Mouse (Mus musculus) myocyte (in vitro differentiated cells): ENCODE data around the gene Gm11127.
"Not testable (repeated sequence)": the region's sequence is repeated elsewhere in the genome, so short reads cannot be mapped to it uniquely, and the experiment has no call there.

Experiments used
- CEBPB ChIP-seq: IDR thresholded peaks from 2 replicates; pipeline ENCODE4 v1.6.1; 2011; ENCODE audit warnings: mild to moderate bottlenecking, moderate library complexity; ENCODE audit not compliant: poor library complexity, insufficient read depth, severe bottlenecking
- E2F4 ChIP-seq: IDR thresholded peaks from one replicate; pipeline ENCODE4 v1.6.1; 2011; ENCODE audit warnings: mild to moderate bottlenecking, control low read depth, moderate library complexity; ENCODE audit not compliant: insufficient read depth
- MAX ChIP-seq: IDR thresholded peaks from one replicate; pipeline ENCODE4 v1.6.1; 2011; ENCODE audit warnings: low read depth, mild to moderate bottlenecking, control low read depth
- MYOD1 ChIP-seq, 3 experiments: IDR thresholded peaks; one replicate each; pipeline ENCODE4 v1.6.1; 2011; ENCODE audit warnings: control low read depth in 2 of 3, low read depth in 2 of 3, mild to moderate bottlenecking in 2 of 3, moderate library complexity in 1 of 3; ENCODE audit not compliant: insufficient read length in 2 of 3, control insufficient read depth in 1 of 3
- MYOG ChIP-seq, 3 experiments: IDR thresholded peaks; one replicate each; pipeline ENCODE4 v1.6.1; 2011; ENCODE audit warnings: control low read depth in 2 of 3, low read depth in 2 of 3, mild to moderate bottlenecking in 2 of 3; ENCODE audit not compliant: insufficient read length in 2 of 3, control insufficient read depth in 1 of 3, insufficient read depth in 1 of 3
- POLR2A ChIP-seq: IDR thresholded peaks from one replicate; pipeline ENCODE4 v1.6.1; 2011; ENCODE audit warnings: low read depth, mild to moderate bottlenecking, control low read depth, moderate library complexity; ENCODE audit not compliant: insufficient read length
- POLR2AphosphoS2 ChIP-seq: IDR thresholded peaks from one replicate; pipeline ENCODE4 v1.6.1; 2011; ENCODE audit warnings: low read depth, control low read depth; ENCODE audit not compliant: insufficient read length
- REST ChIP-seq: IDR thresholded peaks from one replicate; pipeline ENCODE4 v1.6.1; 2011; ENCODE audit warnings: mild to moderate bottlenecking, control low read depth, moderate library complexity; ENCODE audit not compliant: insufficient read depth, insufficient read length
- SRF ChIP-seq: IDR thresholded peaks from one replicate; pipeline ENCODE4 v1.6.1; 2011; ENCODE audit warnings: low read depth; ENCODE audit not compliant: control insufficient read depth, insufficient read length
- TCF12 ChIP-seq: IDR thresholded peaks from one replicate; pipeline ENCODE4 v1.6.1; 2011; ENCODE audit warnings: mild to moderate bottlenecking, control low read depth; ENCODE audit not compliant: poor library complexity, insufficient read depth, severe bottlenecking
- TCF3 ChIP-seq: IDR thresholded peaks from one replicate; pipeline ENCODE4 v1.6.1; 2011; ENCODE audit warnings: low read depth, control low read depth; ENCODE audit not compliant: insufficient read length
- USF1 ChIP-seq: IDR thresholded peaks from one replicate; pipeline ENCODE4 v1.6.1; 2011; ENCODE audit warnings: low read depth, mild to moderate bottlenecking, control low read depth, moderate library complexity

DNA sequence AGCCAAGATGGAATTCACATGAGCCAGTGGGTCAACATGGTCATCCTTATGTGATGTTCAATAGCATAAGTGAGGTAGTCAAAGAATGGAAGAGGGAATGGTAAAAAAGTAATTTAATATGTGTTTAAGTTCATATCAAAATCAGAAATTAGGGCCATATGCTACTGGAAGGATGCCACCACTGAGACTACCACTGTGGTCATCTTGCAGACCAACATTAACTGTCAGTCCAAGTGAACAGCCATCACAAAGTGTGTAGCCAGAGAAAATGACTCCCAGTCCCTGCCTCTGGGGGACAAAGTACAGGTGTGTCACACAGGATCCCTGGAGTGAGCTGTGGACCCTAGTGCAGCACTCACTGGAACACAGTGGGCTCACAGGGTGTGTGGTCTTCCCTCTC lies 23.7 kb upstream of the Gm11127 start:
- not testable (repeated sequence) for TF ChIP-seq E2F4; POLR2A; MAX; TCF12; MYOD1 (IDR thresholded peaks at IDR 0.05; ENCODE audit: control insufficient read depth in 1 of 3, insufficient read length in 2 of 3, low read depth in 2 of 3); MYOG (IDR thresholded peaks at IDR 0.05; ENCODE audit: control insufficient read depth in 1 of 3, insufficient read depth in 1 of 3, insufficient read length in 2 of 3, low read depth in 2 of 3); CEBPB; POLR2AphosphoS2; SRF; USF1; REST; TCF3
